Mouse (Mus musculus): ENCODE data around the gene Ap5b1.

- TF ChIP-seq EP300 (IDR thresholded peaks at IDR 0.05; ENCODE audit: low read depth) = no peak
- peak; percentile 97 for TF ChIP-seq CTCF (IDR thresholded peaks at IDR 0.05; ENCODE audit: low read depth)
Measured at GRCm38 (mm10) chr19:5568470-5569140, 780 bp downstream of the Ap5b1 start.
